Mouse (Mus musculus) neural tube, embryonic 11.5 days (tissue): Measurements from ENCODE around the gene Klhl22. TPM values are rescaled to one million over a fixed set of nuclear protein-coding genes. Genes with fewer than 3 reads are reported as not detected.

Experiments used
- ATAC-seq: fragments of 200-750 bp; cut with Nextera tagmentation; 2 replicates; pipeline ENCODE4 v1.8.0; 2017; ENCODE audit warnings: moderate number of reproducible peaks, mild to moderate bottlenecking, moderate TSS enrichment, moderate library complexity; ENCODE audit not compliant: insufficient read depth, low FRiP score, low TSS enrichment
- DNase-seq: peaks from one replicate; pipeline ENCODE4 v3.0.0-alpha.2; 2015; ENCODE audit warnings: low spot score
- H3K27ac ChIP-seq: fragments of 300-500 bp; sonication (generic); 2 replicates; pipeline ENCODE4 v1.5.1; 2014; ENCODE audit warnings: low read depth, mild to moderate bottlenecking, low read length
- H3K27me3 ChIP-seq: fragments of 300-500 bp; sonication (generic); 2 replicates; pipeline ENCODE4 v1.6.1; 2014; ENCODE audit warnings: mild to moderate bottlenecking, low read length, mixed read lengths; ENCODE audit not compliant: control insufficient read depth, insufficient read depth
- H3K36me3 ChIP-seq: fragments of 300-500 bp; sonication (generic); 2 replicates; pipeline ENCODE4 v1.6.1; 2014; ENCODE audit warnings: mild to moderate bottlenecking, low read length, moderate library complexity, mixed read lengths; ENCODE audit not compliant: control insufficient read depth, insufficient read depth
- H3K4me1 ChIP-seq: fragments of 300-500 bp; sonication (generic); 2 replicates; pipeline ENCODE4 v1.6.1; 2014; ENCODE audit warnings: low read length, mixed read lengths; ENCODE audit not compliant: control insufficient read depth, insufficient read depth
- H3K4me2 ChIP-seq: fragments of 300-500 bp; sonication (generic); 2 replicates; pipeline ENCODE4 v1.6.1; 2014; ENCODE audit warnings: low read depth, mild to moderate bottlenecking, moderate library complexity
- H3K4me3 ChIP-seq: fragments of 300-500 bp; sonication (generic); 2 replicates; pipeline ENCODE4 v1.5.1; 2014; ENCODE audit warnings: low read depth, low read length
- H3K9ac ChIP-seq: fragments of 300-500 bp; sonication (generic); 2 replicates; pipeline ENCODE4 v1.6.1; 2014; ENCODE audit warnings: mild to moderate bottlenecking, low read length
- H3K9me3 ChIP-seq: fragments of 300-500 bp; sonication (generic); 2 replicates; pipeline ENCODE4 v1.6.1; 2016; ENCODE audit warnings: low read length; ENCODE audit not compliant: control insufficient read depth
- WGBS: fragments of 180-500 bp; shearing (Covaris S2); extraction: QIAGEN DNeasy Blood & Tissue Kit; methylation state at CpG from one replicate; pipeline ENCODE4 v1.1.7; 2014; 5-methylcytosine and 5-hydroxymethylcytosine counted together
- polyA plus RNA-seq: library from polyadenylated mRNA; unstranded; fragments of >200 nt; fragmentation: Nextera tagmentation; extraction: Ambion mirVana; gene quantifications from 2 replicates; pipeline ENCODE4 v1.2.1, GENCODE M21; 2014

Klhl22 gene
- polyA plus RNA-seq, 1 experiment from 2014 or later, result 62.4 TPM

DNA sequence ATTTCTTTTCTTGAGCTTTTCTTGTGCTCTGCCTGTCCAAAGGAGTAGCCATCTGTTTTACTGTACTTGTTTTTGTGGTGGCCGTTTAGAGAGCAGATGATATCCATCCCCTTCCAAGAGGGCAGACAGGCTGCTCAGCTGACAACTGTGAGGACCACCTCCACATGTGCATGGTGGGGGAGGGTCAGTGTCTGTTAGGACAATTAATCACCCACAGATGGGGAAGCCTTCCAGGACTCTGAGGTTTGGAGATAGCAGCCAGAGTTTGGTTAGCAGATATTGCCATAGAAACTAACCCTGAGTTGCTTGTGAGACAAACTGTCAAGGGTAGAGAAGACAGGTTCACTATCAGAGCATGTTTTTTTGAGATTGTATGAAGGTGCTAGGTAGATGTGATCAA lies 1.7 kb downstream of the Klhl22 start:
- Histone ChIP-seq H3K4me3 (no peak overlapping the region), H3K36me3 (no peaks in the 10 kb centered on the region), H3K4me2 (no peak overlapping the region), H3K4me1 (peaks cover 7% of the 10 kb centered on the region), H3K9ac (no peak overlapping the region), H3K27me3 (no peaks in the 10 kb centered on the region), H3K27ac (no peak overlapping the region), H3K9me3 (no peaks in the 10 kb centered on the region)
- WGBS, result 39% methylated on average over 1 of the region's 1 CpGs
- DNase-seq, result no peak
- no peak for ATAC-seq

DNA sequence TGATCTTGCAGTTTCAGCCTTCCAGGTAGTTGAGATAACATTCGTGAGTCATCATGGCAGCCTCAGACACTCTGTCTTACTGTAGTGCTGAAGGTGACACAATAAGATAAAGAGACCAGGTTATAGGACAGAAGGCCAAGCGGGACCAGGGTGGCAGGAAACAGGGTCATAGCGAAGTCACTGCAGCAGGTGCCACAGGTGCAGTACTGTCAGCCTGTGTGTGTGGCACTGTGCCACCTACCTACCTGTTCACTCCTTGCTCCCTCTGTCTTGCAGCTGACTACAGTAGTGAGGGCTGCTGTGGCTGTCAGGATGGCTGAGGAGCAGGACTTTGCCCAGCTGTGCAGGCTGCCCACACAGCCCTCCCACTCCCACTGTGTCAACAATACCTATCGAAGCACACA lies 4.7 kb downstream of the Klhl22 start:
- ATAC-seq, result no peak
- H3K27ac ChIP-seq, result no peak overlapping the region
- no peak overlapping the region for H3K4me3 ChIP-seq
- no peaks in the 10 kb centered on the region; the same call in 1 of the 2 replicates for H3K36me3 ChIP-seq
- peaks cover 7% of the 10 kb centered on the region for H3K4me1 ChIP-seq
- no peak overlapping the region for H3K4me2 ChIP-seq
- H3K27me3 ChIP-seq, result no peaks in the 10 kb centered on the region
- no peaks in the 10 kb centered on the region for H3K9me3 ChIP-seq
- DNase-seq, result no peak
- WGBS, result 79% methylated on average over 4 of the region's 4 CpGs
- no peak overlapping the region for H3K9ac ChIP-seq

DNA sequence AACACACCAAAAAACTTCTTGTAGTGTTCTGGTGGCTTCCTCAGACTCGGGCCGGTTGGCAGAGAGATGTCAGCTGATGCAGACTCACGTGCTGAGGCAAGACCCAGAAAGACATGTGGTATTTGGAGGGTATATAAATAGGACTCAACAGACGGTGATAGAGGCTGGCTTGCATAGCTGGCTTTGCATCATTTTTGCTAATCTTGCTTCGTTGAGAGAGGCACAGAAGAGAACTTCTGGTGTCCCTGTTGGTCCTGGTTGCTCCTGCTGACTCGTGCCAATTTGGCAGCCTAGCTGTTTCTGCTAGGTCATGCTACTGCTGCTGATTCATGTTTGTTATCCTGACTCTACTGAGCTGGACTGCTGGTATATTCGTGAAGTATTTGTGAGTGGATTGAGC lies 9.4 kb downstream of the Klhl22 start:
- Histone ChIP-seq H3K9ac (no peak overlapping the region), H3K4me1 (no peaks in the 10 kb centered on the region), H3K4me3 (no peak overlapping the region), H3K36me3 (peaks cover 6% of the 10 kb centered on the region), H3K9me3 (no peaks in the 10 kb centered on the region), H3K27me3 (no peaks in the 10 kb centered on the region), H3K27ac (no peak overlapping the region), H3K4me2 (no peak overlapping the region)
- DNase-seq, result no peak
- WGBS, result 87% methylated on average over 7 of the region's 7 CpGs
- ATAC-seq, result no peak

DNA sequence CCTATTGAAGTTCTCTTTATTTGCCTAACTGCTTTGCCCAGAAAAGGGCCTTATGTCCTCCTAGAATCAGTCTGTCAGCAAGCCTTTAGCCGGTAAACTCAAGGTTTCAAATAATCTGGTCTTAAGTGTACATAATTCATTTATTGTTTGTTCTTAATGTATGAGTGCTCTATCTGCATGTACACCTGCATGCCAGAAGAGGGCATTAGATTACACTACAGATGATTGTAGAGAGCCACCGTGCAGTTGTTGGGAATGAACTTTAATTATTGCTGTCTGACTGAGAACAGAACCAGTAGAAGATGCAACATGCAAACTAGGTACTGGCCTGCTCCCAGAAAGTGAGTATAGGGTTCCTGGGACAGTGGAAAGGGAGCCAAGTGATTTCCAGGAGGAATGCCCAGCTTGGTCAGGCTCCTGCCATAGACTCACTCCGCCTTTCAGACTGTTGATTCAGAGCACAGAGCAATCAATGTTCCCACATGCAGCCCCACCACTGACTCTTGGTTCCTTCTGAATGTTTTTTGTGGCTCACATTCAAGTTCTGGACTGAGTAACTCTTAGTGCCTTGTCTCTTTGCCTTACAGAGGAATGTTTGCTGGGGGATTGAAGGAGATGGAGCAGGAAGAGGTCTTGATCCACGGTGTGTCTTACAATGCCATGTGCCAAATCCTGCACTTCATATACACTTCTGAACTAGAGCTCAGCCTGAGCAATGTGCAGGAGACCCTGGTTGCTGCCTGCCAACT lies 11.9 kb downstream of the Klhl22 start:
- WGBS, result 84% methylated on average over 4 of the region's 4 CpGs
- Histone ChIP-seq H3K9me3 (no peaks in the 10 kb centered on the region), H3K36me3 (peaks cover 6% of the 10 kb centered on the region), H3K9ac (no peak overlapping the region), H3K4me2 (no peak overlapping the region), H3K4me1 (no peaks in the 10 kb centered on the region), H3K27me3 (no peaks in the 10 kb centered on the region), H3K4me3 (no peak overlapping the region), H3K27ac (no peak overlapping the region)
- ATAC-seq, result no peak
- no peak for DNase-seq

DNA sequence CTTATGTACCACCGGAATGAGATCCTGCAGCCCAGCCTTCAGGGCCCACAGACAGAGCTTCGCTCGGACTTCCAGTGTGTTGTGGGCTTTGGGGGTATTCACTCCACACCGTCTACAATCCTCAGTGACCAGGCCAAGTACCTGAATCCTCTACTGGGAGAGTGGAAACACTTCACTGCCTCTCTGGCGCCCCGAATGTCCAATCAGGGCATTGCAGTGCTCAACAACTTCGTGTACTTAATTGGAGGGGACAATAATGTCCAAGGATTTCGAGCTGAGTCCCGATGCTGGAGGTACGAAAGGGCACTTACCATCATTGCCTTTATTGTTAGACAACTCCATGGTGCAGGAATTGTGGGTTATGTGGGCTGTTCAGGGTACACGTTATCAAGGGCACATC lies 17.4 kb downstream of the Klhl22 start:
- peak; percentile 31 for DNase-seq
- no peaks in the 10 kb centered on the region for H3K27me3 ChIP-seq
- H3K4me1 ChIP-seq, result no peaks in the 10 kb centered on the region
- H3K9ac ChIP-seq, result no peak overlapping the region
- no peaks in the 10 kb centered on the region for H3K9me3 ChIP-seq
- no peak overlapping the region for H3K27ac ChIP-seq
- 66% methylated on average over 11 of the region's 11 CpGs for WGBS
- no peak overlapping the region for H3K4me2 ChIP-seq
- no peak overlapping the region for H3K4me3 ChIP-seq
- H3K36me3 ChIP-seq, result peaks cover 9% of the 10 kb centered on the region
- no peak for ATAC-seq

DNA sequence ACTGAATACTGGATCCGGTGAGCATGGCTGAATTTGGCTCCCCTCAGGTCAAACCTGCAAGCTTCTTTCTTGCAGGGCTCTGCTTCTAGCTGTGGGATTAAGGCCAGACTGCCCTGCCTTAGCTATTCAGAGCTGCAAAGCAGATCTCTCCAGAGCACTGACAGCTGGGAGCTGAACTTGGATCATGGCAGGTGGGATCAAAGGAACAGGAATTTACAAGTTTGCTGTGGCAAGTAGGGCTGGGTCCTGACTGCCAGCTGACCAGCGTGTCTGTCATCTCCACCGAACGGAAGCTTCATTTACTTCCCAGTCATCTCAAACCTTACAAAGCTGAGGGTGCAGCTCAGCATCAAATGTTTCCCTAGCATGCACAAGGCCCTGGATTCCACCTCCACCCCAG lies 18.8 kb downstream of the Klhl22 start:
- Histone ChIP-seq H3K9ac (no peak overlapping the region), H3K27ac (no peak overlapping the region), H3K4me1 (no peaks in the 10 kb centered on the region), H3K9me3 (no peaks in the 10 kb centered on the region), H3K4me2 (no peak overlapping the region), H3K4me3 (no peak overlapping the region), H3K36me3 (peaks cover 5% of the 10 kb centered on the region; the same call in 1 of the 2 replicates), H3K27me3 (no peaks in the 10 kb centered on the region)
- WGBS, result 89% methylated on average over 4 of the region's 4 CpGs
- ATAC-seq, result no peak
- no peak for DNase-seq

DNA sequence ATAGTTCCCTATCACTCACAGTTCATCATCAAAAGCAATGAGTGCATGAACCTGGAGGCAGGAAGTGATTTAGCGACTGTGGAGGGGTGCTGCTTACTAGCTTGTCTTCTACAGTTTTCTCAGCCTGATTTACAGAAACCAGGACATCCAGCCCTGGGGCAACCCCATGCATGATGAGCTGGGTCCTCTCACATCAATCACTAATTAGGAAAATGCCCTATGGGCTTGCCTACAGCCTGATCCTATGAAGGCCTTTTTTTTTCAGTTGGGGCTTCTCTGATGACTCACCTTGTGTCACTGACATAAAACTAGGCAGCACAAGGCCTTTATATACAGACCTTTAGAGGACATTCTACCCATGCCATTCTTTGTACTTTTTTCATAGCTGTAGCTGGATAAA lies 20.3 kb downstream of the Klhl22 start:
- H3K27ac ChIP-seq, result no peak overlapping the region
- no peak overlapping the region for H3K9ac ChIP-seq
- no peaks in the 10 kb centered on the region for H3K27me3 ChIP-seq
- H3K4me1 ChIP-seq, result no peaks in the 10 kb centered on the region
- peaks cover 7% of the 10 kb centered on the region; the same call in 1 of the 2 replicates for H3K36me3 ChIP-seq
- H3K4me2 ChIP-seq, result no peak overlapping the region
- H3K9me3 ChIP-seq, result no peaks in the 10 kb centered on the region
- DNase-seq (no peak), ATAC-seq (no peak)
- H3K4me3 ChIP-seq, result no peak overlapping the region
- 91% methylated on average over 1 of the region's 1 CpGs for WGBS

DNA sequence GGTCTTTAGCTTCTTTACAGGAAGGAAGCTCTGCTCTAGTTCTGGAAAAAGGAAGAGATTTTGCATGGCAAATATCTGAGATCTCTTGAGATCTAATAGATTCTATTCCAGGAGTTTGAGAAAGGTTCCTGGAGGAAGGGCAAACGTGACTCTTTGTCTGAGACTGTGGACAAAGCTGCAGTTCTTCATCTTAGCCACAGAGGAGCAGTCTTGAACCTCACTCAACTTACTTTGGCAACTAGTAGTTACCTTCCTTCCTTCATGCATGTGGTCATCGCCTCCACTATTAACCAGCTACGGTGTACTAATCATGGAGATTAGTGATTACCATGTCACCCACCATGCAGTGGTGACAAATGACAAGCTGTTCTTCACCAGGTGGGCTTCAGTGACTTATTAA lies 25.9 kb downstream of the Klhl22 start:
- no peaks in the 10 kb centered on the region for H3K9me3 ChIP-seq
- H3K27me3 ChIP-seq, result no peaks in the 10 kb centered on the region
- H3K4me1 ChIP-seq, result no peaks in the 10 kb centered on the region
- no peak for DNase-seq
- H3K4me3 ChIP-seq, result no peak overlapping the region
- H3K9ac ChIP-seq, result no peak overlapping the region
- no peak overlapping the region for H3K27ac ChIP-seq
- no peak for ATAC-seq
- 61% methylated on average over 3 of the region's 3 CpGs for WGBS
- peaks cover 11% of the 10 kb centered on the region for H3K36me3 ChIP-seq
- no peak overlapping the region for H3K4me2 ChIP-seq

DNA sequence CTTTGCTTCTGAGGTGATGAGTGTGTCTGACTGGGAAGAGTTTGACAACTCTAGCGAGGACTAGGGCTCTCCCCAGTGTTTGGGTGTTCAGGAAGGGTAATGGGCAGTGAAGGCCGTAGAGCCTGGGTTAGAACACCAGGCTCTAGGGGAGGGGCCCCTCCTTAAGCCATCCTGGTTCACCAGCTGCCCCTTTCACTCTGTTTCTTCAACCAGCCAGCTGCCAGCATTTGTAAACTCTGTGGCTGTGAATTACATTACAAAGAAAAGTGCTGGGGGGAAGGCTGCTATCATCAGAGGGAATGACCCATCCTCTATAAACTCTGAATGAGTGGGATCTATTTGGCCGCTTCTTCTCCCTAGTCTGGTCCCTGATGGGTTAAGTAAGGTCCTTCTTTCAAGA lies 33.3 kb downstream of the Klhl22 start:
- H3K9me3 ChIP-seq, result no peaks in the 10 kb centered on the region
- no peaks in the 10 kb centered on the region for H3K4me1 ChIP-seq
- peaks cover 23% of the 10 kb centered on the region for H3K27me3 ChIP-seq
- H3K4me2 ChIP-seq, result no peak overlapping the region
- peaks cover 7% of the 10 kb centered on the region for H3K36me3 ChIP-seq
- WGBS, result 68% methylated on average over 3 of the region's 3 CpGs
- DNase-seq (no peak), ATAC-seq (no peak)
- no peak overlapping the region for H3K27ac ChIP-seq
- no peak overlapping the region for H3K4me3 ChIP-seq
- H3K9ac ChIP-seq, result no peak overlapping the region
